Mouse (Mus musculus) embryo, embryonic 10.5 days (tissue): ENCODE measurements at regions not wholly inside any gene's neighbourhood (a gene's known extent, or its start where the extent isn't known, plus 50 kb on each side); places are given as distances from the start of the nearest gene placed in this dataset.

Experiments
- DNase-seq: peaks from one replicate; pipeline ENCODE4 v3.0.0-alpha.2; 2015; ENCODE audit warnings: low spot score

GRCm38 (mm10) chr17:3962176-3962575, 266.1 kb upstream of the Nox3 start:
- DNase-seq: no peak

DNA sequence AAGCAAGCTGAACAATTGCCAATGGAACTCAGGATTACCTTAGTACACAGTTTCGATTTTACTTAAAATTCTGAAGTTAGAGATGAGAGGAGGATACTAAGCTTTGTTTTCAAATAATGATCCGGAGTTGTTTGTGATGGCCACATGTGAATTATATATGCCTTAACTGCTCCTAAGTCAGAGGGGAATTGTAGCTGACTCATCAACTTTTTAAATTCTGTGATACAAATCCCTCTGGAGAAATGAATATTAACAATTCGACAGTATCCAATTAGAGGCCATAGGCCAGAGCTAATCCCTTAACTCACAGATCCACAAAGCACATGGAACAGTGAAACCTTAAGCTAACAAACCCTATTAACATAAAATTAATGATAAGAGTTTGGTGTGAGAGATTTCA, 250.5 kb upstream of the Nox3 start:
- DNase-seq: no peak

DNA sequence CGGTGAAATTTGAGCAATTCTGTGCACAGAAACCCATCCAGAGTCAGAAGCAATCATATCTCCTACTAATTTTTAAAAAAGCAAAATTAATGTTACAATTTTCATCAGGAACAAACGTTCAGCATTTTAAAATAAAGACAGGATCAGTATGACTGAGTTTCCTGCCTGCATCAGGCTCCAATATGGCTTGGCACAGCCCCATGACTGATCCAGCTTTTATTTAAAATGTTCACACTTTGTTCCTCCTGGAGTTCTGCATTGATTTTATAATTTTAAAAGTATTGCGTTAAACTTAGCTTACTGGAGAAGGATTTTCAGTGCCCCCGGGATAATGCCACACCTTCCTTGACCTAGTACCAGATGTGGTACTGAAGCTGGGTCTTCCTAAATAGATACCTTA, 240.3 kb upstream of the Nox3 start:
- no peak for DNase-seq

DNA sequence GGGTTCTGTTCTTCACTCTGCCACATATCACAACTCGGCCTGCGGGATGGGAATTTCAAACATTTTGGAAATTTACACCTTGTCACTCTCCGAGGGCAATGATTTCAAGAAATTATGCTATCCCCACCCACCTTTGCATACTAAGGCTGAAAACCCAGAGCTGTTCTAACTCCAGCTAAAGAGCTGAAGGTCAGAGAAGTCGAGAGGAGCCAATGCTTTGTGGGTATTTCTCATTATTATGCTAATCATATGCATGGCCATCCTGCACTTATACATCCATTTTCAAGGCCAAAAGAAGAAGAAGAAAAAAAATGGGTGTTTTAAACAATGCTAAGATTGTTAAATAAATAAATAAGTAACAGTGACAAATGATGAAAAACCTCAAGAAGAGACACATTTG, 237.1 kb upstream of the Nox3 start:
- no peak for DNase-seq

DNA sequence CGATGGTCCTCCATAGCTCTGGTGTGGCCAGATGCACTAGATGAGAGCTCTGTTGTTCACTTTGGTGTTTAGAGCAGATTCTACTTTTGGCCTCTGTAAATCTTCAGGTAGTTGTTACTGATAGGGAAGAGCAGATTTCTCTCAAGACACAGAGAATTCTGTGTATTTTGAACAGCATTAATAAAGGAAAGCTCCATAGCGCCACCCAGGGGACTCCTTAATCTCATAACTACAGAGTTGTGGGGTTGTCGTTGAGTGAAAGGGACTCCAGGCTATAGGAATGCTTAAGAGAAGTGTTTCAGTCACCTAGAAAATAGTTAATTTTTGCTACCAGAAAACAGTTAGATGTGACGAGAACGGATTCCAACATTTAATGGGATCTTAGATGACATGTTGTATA, 236.0 kb upstream of the Nox3 start:
- peak; percentile 38 for DNase-seq

- no peak for DNase-seq
Measured at GRCm38 (mm10) chr17:3927106-3927505, 231.0 kb upstream of the Nox3 start.

DNA sequence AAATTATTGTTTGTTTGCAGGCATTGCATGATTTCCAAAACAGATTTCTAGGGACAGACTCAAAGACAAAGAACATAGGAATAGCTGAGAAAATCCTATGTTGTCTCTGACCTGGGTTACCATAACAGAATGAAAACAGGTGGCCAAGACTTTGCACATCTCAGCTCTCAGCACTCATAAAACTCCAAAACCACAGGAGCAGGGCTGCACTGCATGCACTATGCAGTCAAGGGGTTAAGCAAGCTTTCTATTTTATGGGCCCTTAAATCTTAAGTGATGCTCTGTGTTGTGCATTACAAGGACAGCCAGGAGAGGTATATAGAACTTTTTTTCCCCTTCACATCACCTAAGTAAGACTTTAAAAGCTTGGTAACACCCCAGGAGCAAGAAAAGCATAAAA, 224.2 kb upstream of the Nox3 start:
- no peak for DNase-seq

- DNase-seq: no peak
Measured at GRCm38 (mm10) chr17:3892826-3893225, 196.8 kb upstream of the Nox3 start.

GRCm38 (mm10) chr17:3883146-3883545, 187.1 kb upstream of the Nox3 start:
- DNase-seq: peak; percentile 46

DNA sequence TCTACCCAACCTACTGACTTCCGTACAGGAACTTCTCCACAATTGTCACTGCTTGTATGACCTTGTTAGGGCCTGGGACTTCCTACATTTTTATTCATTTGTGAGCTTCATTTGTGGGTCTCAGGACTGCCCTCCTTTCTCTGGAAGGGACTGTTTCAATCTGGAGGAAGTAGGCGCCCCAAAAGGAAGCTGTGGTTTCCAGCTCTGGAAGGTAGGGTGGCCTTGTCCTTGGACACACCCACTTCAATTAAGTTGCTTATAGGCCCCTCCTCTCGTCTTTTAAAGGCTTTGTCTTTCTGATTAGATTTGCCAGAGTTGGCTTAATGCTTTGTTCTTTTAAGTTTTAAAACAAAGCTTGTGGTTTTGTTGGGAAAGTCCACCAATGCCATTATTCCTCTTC, 183.0 kb upstream of the Nox3 start:
- no peak for DNase-seq

DNA sequence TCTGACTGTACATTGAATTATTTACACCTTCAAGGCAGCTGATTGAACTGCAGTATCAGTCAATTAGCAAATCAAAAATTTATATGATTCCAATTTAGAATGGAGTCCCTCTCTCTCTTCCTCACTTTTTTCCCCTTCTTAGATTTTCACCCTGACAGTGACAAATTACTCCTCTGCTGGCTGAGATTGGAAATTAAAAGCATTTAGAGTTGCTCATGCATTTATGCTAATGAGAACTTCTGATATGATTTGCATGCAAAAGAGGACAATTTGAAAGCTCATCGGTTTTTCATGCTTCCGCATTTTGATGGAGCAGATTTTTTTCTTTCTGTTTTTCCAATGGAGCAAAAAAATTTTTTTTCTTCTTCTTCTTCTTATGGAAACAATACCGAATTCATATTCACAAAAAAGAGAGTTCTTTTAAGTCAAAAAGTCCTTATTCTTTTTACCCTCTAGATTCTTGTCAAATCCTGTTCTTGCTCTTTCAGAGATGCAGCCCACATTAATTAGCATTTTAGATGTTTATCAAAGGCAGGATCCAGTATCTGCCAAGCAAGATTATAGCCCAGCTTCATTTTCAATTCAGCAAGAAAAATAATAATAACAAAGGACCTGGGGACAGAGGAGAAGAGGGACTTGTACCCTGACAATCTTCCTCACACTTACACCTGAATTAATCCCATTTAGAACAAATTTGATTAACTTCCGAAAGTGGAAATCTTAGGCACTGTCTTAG, 173.6 kb upstream of the Nox3 start:
- no peak for DNase-seq

GRCm38 (mm10) chr17:3862384-3862783, 166.3 kb upstream of the Nox3 start:
- DNase-seq: peak; percentile 17

DNA sequence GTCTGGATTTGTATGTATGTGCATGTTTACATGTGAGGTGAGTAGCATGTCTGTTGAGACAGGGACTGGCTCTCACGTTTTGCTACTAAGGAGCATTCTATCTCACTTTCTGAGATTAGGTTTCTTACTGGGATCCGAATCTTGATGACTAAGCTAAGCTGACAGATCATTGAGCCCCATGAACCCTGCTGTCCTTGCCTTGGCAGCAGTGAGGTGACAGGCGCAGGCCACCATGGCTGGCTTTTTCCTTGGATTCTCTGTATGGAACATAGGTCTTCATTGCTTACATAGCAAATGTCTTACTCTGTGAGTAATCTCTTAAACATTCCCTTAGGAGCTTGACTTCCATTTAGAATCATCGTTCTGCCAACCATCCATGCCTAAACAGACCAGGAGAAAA, 140.3 kb upstream of the Nox3 start:
- no peak for DNase-seq

- DNase-seq: no peak
Measured at GRCm38 (mm10) chr17:3811187-3811586, 115.1 kb upstream of the Nox3 start.

GRCm38 (mm10) chr17:3803507-3803906, 107.4 kb upstream of the Nox3 start:
- DNase-seq: no peak

GRCm38 (mm10) chr17:3792597-3792996, 96.5 kb upstream of the Nox3 start:
- DNase-seq: peak; percentile 50

DNA sequence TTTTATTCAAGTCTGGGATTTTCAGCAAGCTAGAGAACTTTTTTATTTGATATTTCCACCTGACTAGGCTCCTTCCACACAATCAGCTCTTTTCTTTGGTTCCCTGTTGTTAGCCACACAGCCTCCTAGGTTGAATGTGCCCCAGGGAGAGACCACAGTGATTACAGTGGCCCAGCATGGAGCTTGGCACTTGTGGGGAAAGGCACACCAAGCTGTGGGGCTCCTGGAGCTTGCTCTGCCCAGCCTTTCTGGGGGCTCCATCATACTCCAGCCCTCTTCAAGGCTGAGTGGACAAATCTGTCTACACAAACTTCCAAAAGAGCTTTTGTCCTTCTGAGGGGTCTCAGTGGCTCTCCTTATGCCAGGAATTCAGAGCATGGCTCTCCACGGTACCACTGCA, 86.1 kb upstream of the Nox3 start:
- no peak for DNase-seq

DNA sequence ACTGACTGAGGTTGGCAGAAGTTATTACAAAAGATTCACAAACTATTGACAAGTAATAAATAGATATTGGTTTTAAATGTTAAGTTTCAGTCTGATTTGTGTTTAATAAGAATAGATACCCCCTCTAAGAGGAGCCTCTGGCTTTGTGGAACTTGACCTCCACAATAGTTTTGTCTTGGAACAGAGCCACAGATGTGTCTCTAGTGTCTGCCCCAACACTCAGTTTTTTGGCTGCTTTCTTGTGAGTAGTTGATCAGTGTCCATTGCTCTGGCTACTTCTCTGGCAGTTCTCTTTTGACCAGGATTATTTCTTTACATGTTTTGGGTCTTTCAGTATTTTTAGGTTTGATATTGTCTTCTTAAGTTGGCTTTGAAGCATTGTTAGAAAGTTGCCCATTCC, 81.6 kb upstream of the Nox3 start:
- no peak for DNase-seq

DNA sequence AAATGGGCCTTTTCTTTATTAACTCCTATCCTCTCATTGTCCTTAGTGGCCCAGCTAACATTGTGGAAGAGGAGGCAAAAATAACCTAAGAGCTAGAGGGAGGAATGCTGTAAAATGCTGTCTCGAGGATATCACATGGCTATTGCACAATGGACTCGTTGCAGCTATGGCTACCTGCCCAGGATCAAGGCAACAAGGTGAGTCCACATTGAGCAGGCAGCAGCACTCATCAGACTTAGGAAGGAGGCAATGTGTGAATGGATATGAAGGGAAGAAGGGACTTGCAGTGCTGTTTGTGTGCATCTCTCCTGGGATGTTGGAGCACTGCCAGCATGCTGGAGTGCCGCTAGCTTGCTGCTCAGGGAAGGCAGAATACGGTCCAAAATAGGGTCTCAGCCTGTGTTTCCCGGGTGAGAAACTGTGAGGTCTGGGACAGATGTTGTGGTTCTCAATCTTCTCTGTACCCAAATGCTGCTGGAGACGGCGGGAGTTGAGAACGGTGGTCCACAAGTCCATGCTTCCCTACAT, 51.8 kb upstream of the Nox3 start:
- no peak for DNase-seq
